17 mouse cellular contexts compared by ENCODE assay signal in genomic region chr16:15430352-15430751, GRCm38 (mm10).
"Had no signal": no experiment of that assay in that cellular context is flagged by ENCODE, and none has a peak within 500 bp of the region (broad histone marks: within the 10 kb centered on the region; RNA-seq: fewer than 3 reads in every experiment).

No protein-coding gene starts in this region.

- H3K9me3 ChIP-seq: liver, embryonic 15.5 days; lung, embryonic 15.5 days; midbrain, embryonic 15.5 days; neural tube, embryonic 12.5 days had no signal

- H3K4me2 ChIP-seq: liver, embryonic 15.5 days; lung, embryonic 15.5 days; midbrain, embryonic 11.5 days; midbrain, embryonic 13.5 days; midbrain, embryonic 15.5 days; neural tube, embryonic 12.5 days had no signal

- H3K27me3 ChIP-seq: liver, embryonic 15.5 days; lung, embryonic 15.5 days; megakaryocyte, embryonic 14.5 days; midbrain, embryonic 13.5 days; midbrain, embryonic 15.5 days; neural tube, embryonic 12.5 days had no signal

- H3K27ac ChIP-seq: liver, embryonic 15.5 days; lung, embryonic 15.5 days; macrophage; midbrain, embryonic 13.5 days; midbrain, embryonic 15.5 days; neural tube, embryonic 12.5 days had no signal

- H3K9ac ChIP-seq: liver, embryonic 15.5 days; liver, postnatal 0 days; lung, embryonic 15.5 days; midbrain, embryonic 13.5 days; midbrain, embryonic 15.5 days; neural tube, embryonic 12.5 days had no signal

- H3K4me3 ChIP-seq: liver, embryonic 15.5 days; lung, embryonic 15.5 days; megakaryocyte, embryonic 14.5 days; midbrain, embryonic 13.5 days; midbrain, embryonic 15.5 days; neural tube, embryonic 12.5 days had no signal

- ATAC-seq: liver, postnatal 0 days; lung, postnatal 0 days; midbrain, embryonic 13.5 days; midbrain, embryonic 15.5 days had no signal

- DNase-seq: liver, postnatal 0 days; lung, adult 2 months; lung, postnatal 14 days; lung, postnatal 36 days; right cerebral cortex, postnatal 14 days; thymus, adult 2 months; thymus, postnatal 25 days; thymus, postnatal 4 days had no signal

- H3K4me1 ChIP-seq: liver, embryonic 15.5 days; lung, embryonic 15.5 days; megakaryocyte, embryonic 14.5 days; midbrain, embryonic 13.5 days; midbrain, embryonic 15.5 days; neural tube, embryonic 12.5 days had no signal

- H3K36me3 ChIP-seq: liver, embryonic 15.5 days; lung, embryonic 15.5 days; midbrain, embryonic 13.5 days; midbrain, embryonic 15.5 days; neural tube, embryonic 12.5 days had no signal
